Mouse (Mus musculus): ENCODE measurements around the gene Klra5. TPM values are rescaled to one million over a fixed set of nuclear protein-coding genes. Genes with fewer than 3 reads are reported as not detected.
"Not testable (repeated sequence)": the region's sequence is repeated elsewhere in the genome, so short reads cannot be mapped to it uniquely, and the experiment has no call there.

Klra5 gene
- total RNA-seq (2015) (1.0 TPM in 1 of 2 replicates, not detected in the other), total RNA-seq (2017) (not detected in 2 replicates)

DNA sequence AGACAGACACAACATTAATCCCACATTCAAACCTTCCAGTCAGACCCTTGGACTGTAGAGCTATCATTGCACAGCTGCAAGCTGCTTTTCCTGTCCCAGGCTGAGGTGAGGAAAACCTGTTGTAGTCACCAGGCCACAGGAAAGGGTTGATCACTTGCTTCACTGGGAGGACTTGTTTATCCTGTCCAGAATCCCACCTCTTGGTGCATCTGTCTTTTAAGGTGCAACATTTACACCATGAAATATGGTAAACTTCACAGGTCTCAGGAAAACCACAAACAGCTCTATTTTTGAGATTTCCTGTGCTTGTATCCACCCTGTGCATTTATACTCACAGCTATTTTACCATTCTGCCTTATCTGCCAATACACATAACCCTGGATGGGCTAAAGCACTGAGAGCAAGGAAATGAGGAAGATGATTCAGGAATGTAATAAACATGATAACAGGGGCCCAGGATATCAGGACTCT lies at the start of gene Klra5:
TSS of gene Klra5 (minus strand) at position 175 of the 471 bp plus-strand sequence.
- peak; percentile 57 for ATAC-seq (ENCODE audit: poor library complexity, severe bottlenecking)

DNA sequence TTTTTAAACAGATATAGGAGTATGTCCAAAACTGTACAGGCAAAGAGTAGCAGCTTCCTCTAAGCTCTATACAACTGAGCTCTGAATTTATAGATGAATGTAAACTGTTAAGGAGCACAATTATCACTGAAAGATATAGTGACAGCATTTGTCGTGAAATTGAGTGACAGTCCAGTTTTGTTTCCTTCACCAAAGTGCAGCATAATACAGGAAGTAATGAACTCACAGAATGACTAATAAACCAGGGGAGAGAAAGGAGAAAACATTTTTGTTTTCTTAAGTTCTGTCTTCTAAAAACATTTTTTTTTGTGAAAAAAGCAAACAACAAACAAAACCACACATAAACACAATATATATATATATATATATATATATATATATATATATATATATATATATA lies 454 bp downstream of the Klra5 start:
- ATAC-seq (ENCODE audit: poor library complexity, severe bottlenecking), result peak; percentile 83

DNA sequence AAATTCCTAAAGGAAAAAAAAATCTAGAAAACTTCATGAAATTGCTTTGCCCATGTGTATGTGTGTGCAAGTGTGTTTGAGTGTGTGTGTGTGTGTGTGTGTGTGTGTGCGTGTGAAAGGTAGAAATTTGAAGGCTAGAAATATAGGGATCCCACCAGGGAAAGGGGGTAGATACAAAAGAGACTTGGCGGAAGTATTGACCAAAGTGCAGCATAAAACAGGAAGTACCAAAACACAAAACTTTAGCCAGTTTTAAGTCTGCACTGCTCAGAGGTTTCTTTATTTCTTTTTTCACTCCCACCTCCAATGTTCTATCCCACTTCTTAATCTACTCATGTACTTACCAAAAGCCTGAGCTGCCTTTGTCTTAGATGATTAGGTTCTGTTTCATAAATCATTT lies 34.9 kb downstream of the Klra5 start:
- ATAC-seq (ENCODE audit: poor library complexity, severe bottlenecking), result peak; percentile 72

DNA sequence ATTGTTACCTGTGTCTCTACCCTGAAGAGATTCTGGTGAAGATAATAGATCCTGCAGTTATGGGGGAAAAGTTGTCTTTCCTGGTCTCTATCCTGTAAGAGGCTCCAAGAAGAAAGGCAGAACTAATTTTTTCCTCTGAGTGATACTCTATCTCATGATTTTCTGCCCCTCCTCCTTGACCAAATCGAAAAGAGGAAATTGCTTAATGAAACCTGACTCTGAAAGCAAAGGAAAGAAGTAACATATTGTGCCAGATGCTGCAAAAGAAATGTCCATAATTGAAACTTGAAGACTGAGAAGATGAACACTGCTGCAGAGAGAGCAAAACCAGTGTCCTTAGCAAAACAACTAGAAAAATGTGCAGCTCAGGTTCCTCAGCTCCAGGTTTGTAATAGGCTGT lies 40.9 kb downstream of the Klra5 start, which contains the start of gene Klra17:
TSS of gene Klra17 (minus strand) at position 124 of the 400 bp plus-strand sequence.
- peak; percentile 90 for ATAC-seq (ENCODE audit: poor library complexity, severe bottlenecking)

DNA sequence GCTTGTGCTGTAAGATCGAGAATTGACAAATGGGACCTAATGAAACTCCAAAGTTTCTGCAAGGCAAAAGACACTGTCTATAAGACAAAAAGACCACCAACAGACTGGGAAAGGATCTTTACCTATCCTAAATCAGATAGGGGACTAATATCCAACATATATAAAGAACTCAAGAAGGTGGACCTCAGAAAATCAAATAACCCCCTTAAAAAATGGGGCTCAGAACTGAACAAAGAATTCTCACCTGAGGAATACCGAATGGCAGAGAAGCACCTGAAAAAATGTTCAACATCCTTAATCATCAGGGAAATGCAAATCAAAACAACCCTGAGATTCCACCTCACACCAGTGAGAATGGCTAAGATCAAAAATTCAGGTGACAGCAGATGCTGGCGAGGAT lies 55.1 kb downstream of the Klra5 start, which contains the start of gene Gm17631:
TSS of gene Gm17631 (plus strand) at position 301 of the 400 bp plus-strand sequence.
- ATAC-seq (ENCODE audit: poor library complexity, severe bottlenecking), result not testable (repeated sequence)

Other genes with a start within 250 kb of the Klra5 start
- gene Klrc1, start 238.7 kb downstream of the Klra5 start, total RNA-seq (2015), result 4.3 and 7.1 TPM in 2 replicates
- gene Klrc1, start 238.7 kb downstream of the Klra5 start, total RNA-seq (2017), result 6.6 and 17.9 TPM in 2 replicates
- gene Klri1, start 200.5 kb downstream of the Klra5 start, total RNA-seq (2015), result 0.33 TPM in 1 of 2 replicates, not detected in the other
- not detected in 2 replicates for gene Klri1, start 200.5 kb downstream of the Klra5 start, total RNA-seq (2017)
- 1.7 and 4.2 TPM in 2 replicates for gene Klri2, start 177.2 kb downstream of the Klra5 start, total RNA-seq (2015)
- 1.8 and 3.4 TPM in 2 replicates for gene Klri2, start 177.2 kb downstream of the Klra5 start, total RNA-seq (2017)
- not detected in 2 replicates for gene Gm156, start 133.4 kb downstream of the Klra5 start, total RNA-seq (2015)
- not detected in 2 replicates for gene Gm156, start 133.4 kb downstream of the Klra5 start, total RNA-seq (2017)
- not detected in 2 replicates for gene Gm17631, start 55.0 kb downstream of the Klra5 start, total RNA-seq (2015)
- not detected in 2 replicates for gene Gm17631, start 55.0 kb downstream of the Klra5 start, total RNA-seq (2017)
- 9.8 and 11.6 TPM in 2 replicates for gene Klra17, start 41.0 kb downstream of the Klra5 start, total RNA-seq (2015)
- 4.2 and 6.1 TPM in 2 replicates for gene Klra17, start 41.0 kb downstream of the Klra5 start, total RNA-seq (2017)
- 1.3 TPM in 2 replicates for gene Klra6, start 109.3 kb upstream of the Klra5 start, total RNA-seq (2015)
- 1.9 and 2.6 TPM in 2 replicates for gene Klra6, start 109.3 kb upstream of the Klra5 start, total RNA-seq (2017)
- gene Klra4, start 149.6 kb upstream of the Klra5 start, total RNA-seq (2015), result 0.69 and 5.3 TPM in 2 replicates
- 0.22 and 2.3 TPM in 2 replicates for gene Klra4, start 149.6 kb upstream of the Klra5 start, total RNA-seq (2017)
- gene Klra8, start 212.2 kb upstream of the Klra5 start, total RNA-seq (2015), result 6.4 and 7.7 TPM in 2 replicates
- gene Klra8, start 212.2 kb upstream of the Klra5 start, total RNA-seq (2017), result 1.1 and 8.5 TPM in 2 replicates

All from megakaryocyte, adult 5-6 weeks (primary cell).